Mouse (Mus musculus): ENCODE data around the gene Ifit3. TPM values are rescaled to one million over a fixed set of nuclear protein-coding genes. Genes with fewer than 3 reads are reported as not detected.

Ifit3 gene
- total RNA-seq (2023), result 8.1 TPM

GRCm38 (mm10) chr19:34583126-34583766 is at the start of gene Ifit3:
TSS of gene Ifit3 (plus strand) at chr19:34583531.

GRCm38 (mm10) chr19:34550534-34551223 is 32.7 kb upstream of the Ifit3 start, which contains the start of gene Ifit2:
TSS of gene Ifit2 (plus strand) at chr19:34550694.

GRCm38 (mm10) chr19:34601888-34602287 is 18.6 kb downstream of the Ifit3 start, which contains the start of gene Ifit1bl1:
TSS of gene Ifit1bl1 (minus strand) at chr19:34601956.

GRCm38 (mm10) chr19:34607237-34608051 is 24.1 kb downstream of the Ifit3 start, which contains the start of gene Ifit3b:
TSS of gene Ifit3b (plus strand) at chr19:34607970.

Other genes with a start within 250 kb of the Ifit3 start
- gene Ch25h, start 108.4 kb upstream of the Ifit3 start, total RNA-seq (2023), result not detected
- gene Lipa, start 56.1 kb upstream of the Ifit3 start, total RNA-seq (2023), result 58.7 TPM
- 23.2 TPM for gene Ifit2, start 32.8 kb upstream of the Ifit3 start, total RNA-seq (2023)
- gene Ifit1bl1, start 18.4 kb downstream of the Ifit3 start, total RNA-seq (2023), result 6.8 TPM
- 1.2 TPM for gene Ifit3b, start 24.4 kb downstream of the Ifit3 start, total RNA-seq (2023)
- gene Ifit1bl2, start 57.2 kb downstream of the Ifit3 start, total RNA-seq (2023), result 0.50 TPM
- 7.6 TPM for gene Ifit1, start 57.3 kb downstream of the Ifit3 start, total RNA-seq (2023)
- not detected for gene Slc16a12, start 163.8 kb downstream of the Ifit3 start, total RNA-seq (2023)

Measured in CD4-positive naive resting alpha-beta T cell, adult 76 days (primary cell).